Mouse (Mus musculus): ENCODE data around the gene Gm49368. TPM values are rescaled to one million over a fixed set of nuclear protein-coding genes. Genes with fewer than 3 reads are reported as not detected.
A peak's percentile ranks its signal among the peaks of the same experiment; 100 is the strongest.

Gm49368 gene
- polyA plus RNA-seq, 1 experiment: 16.7 TPM

- whole genome bisulfite sequencing: 68% methylated on average over 2 of the region's 2 CpGs
- no peak overlapping the region for H3K4me3 ChIP-seq (replicated peaks; ENCODE audit: control insufficient read depth, low read depth, low read length)
- H3K27ac ChIP-seq (ENCODE audit: control insufficient read depth, insufficient read depth, low read depth, low read length, poor library complexity): no peak overlapping the region
- peaks cover 10% of the 10 kb centered on the region for H3K4me1 ChIP-seq (ENCODE audit: control insufficient read depth, insufficient read depth, low read length)
- TF ChIP-seq POLR2A (IDR thresholded peaks at IDR 0.05; ENCODE audit: borderline replicate concordance, control insufficient read depth, low read depth, low read length) (no peak), CTCF (IDR thresholded peaks at IDR 0.05; ENCODE audit: control insufficient read depth, insufficient read depth, low read length) (no peak)
Measured at GRCm38 (mm10) chr7:128045640-128046039, 16.8 kb upstream of the Gm49368 start.

DNA sequence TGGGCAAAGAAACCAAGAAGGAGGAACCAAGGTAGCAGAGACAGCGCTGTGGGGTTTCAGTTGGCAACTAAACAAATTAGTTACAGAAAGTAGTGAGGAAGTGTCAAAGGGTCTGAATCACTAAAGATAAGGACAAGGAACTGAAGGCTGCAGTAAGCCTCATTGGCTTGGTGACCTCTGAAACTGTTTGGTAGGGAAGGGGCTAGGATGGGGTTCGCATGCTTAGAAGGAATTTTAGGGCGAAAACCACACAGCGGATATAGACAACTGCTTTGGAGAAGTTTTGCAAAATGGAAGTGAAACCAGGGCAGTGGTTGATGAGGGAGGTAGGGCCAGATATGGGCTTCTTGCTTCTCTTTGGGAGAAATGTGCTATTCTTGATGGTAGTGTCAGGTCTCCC, 13.7 kb upstream of the Gm49368 start:
- Histone ChIP-seq H3K4me3 (replicated peaks; ENCODE audit: control insufficient read depth, low read depth, low read length) (no peak overlapping the region), H3K27ac (ENCODE audit: control insufficient read depth, insufficient read depth, low read depth, low read length, poor library complexity) (peak overlapping the region; percentile 78; the same call in 1 of the 2 replicates), H3K4me1 (ENCODE audit: control insufficient read depth, insufficient read depth, low read length) (peaks cover 16% of the 10 kb centered on the region)
- TF ChIP-seq POLR2A (IDR thresholded peaks at IDR 0.05; ENCODE audit: borderline replicate concordance, control insufficient read depth, low read depth, low read length) (no peak), CTCF (IDR thresholded peaks at IDR 0.05; ENCODE audit: control insufficient read depth, insufficient read depth, low read length) (no peak)
- 4% methylated on average over 4 of the region's 4 CpGs for WGBS

DNA sequence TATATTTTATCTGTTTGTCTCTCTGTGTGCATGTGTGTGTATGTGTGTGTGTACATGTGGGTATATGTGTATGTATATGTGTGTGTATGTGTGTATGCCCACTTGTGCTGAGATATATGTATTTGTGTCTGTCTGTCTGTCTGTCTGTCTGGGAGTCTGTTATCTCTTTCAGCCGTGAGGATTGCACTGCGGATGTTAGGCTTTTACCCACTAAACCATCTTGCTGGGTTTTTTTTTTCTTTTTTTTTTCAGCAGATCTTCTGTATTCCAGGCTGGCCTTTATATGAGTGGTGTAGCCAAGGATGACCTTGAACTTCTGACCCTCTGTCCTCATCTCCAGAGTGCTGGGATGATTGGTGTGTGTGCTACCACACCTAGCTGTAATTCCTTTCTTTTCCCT, 13.2 kb upstream of the Gm49368 start:
- peak overlapping the region; percentile 23; the same call in 1 of the 2 replicates for H3K27ac ChIP-seq (ENCODE audit: control insufficient read depth, insufficient read depth, low read depth, low read length, poor library complexity)
- TF ChIP-seq CTCF (IDR thresholded peaks at IDR 0.05; ENCODE audit: control insufficient read depth, insufficient read depth, low read length) (no peak), POLR2A (IDR thresholded peaks at IDR 0.05; ENCODE audit: borderline replicate concordance, control insufficient read depth, low read depth, low read length) (no peak)
- H3K4me3 ChIP-seq (replicated peaks; ENCODE audit: control insufficient read depth, low read depth, low read length): no peak overlapping the region
- H3K4me1 ChIP-seq (ENCODE audit: control insufficient read depth, insufficient read depth, low read length): peaks cover 16% of the 10 kb centered on the region
- 0% methylated on average over 2 of the region's 2 CpGs for WGBS

GRCm38 (mm10) chr7:128050739-128051138, 11.7 kb upstream of the Gm49368 start:
- 11% methylated on average over 4 of the region's 4 CpGs for whole genome bisulfite sequencing
- Histone ChIP-seq H3K27ac (ENCODE audit: control insufficient read depth, insufficient read depth, low read depth, low read length, poor library complexity) (peak overlapping the region; percentile 67), H3K4me1 (ENCODE audit: control insufficient read depth, insufficient read depth, low read length) (peaks cover 16% of the 10 kb centered on the region), H3K4me3 (replicated peaks; ENCODE audit: control insufficient read depth, low read depth, low read length) (no peak overlapping the region)
- TF ChIP-seq CTCF (IDR thresholded peaks at IDR 0.05; ENCODE audit: control insufficient read depth, insufficient read depth, low read length) (no peak), POLR2A (IDR thresholded peaks at IDR 0.05; ENCODE audit: borderline replicate concordance, control insufficient read depth, low read depth, low read length) (no peak)

- TF ChIP-seq CTCF (IDR thresholded peaks at IDR 0.05; ENCODE audit: control insufficient read depth, insufficient read depth, low read length) (no peak), POLR2A (IDR thresholded peaks at IDR 0.05; ENCODE audit: borderline replicate concordance, control insufficient read depth, low read depth, low read length) (no peak)
- 20% methylated on average over 5 of the region's 5 CpGs for WGBS
- no peak overlapping the region for H3K4me3 ChIP-seq (replicated peaks; ENCODE audit: control insufficient read depth, low read depth, low read length)
- peaks cover 21% of the 10 kb centered on the region for H3K4me1 ChIP-seq (ENCODE audit: control insufficient read depth, insufficient read depth, low read length)
- no peak overlapping the region for H3K27ac ChIP-seq (ENCODE audit: control insufficient read depth, insufficient read depth, low read depth, low read length, poor library complexity)
Measured at GRCm38 (mm10) chr7:128053061-128053460, 9.4 kb upstream of the Gm49368 start.

GRCm38 (mm10) chr7:128056917-128057444, 5.5 kb upstream of the Gm49368 start:
- TF ChIP-seq POLR2A (IDR thresholded peaks at IDR 0.05; ENCODE audit: borderline replicate concordance, control insufficient read depth, low read depth, low read length) (no peak), CTCF (IDR thresholded peaks at IDR 0.05; ENCODE audit: control insufficient read depth, insufficient read depth, low read length) (no peak)
- H3K4me1 ChIP-seq (ENCODE audit: control insufficient read depth, insufficient read depth, low read length): peaks cover 10% of the 10 kb centered on the region
- no peak overlapping the region for H3K27ac ChIP-seq (ENCODE audit: control insufficient read depth, insufficient read depth, low read depth, low read length, poor library complexity)
- WGBS: 52% methylated on average over 3 of the region's 3 CpGs
- H3K4me3 ChIP-seq (replicated peaks; ENCODE audit: control insufficient read depth, low read depth, low read length): no peak overlapping the region

DNA sequence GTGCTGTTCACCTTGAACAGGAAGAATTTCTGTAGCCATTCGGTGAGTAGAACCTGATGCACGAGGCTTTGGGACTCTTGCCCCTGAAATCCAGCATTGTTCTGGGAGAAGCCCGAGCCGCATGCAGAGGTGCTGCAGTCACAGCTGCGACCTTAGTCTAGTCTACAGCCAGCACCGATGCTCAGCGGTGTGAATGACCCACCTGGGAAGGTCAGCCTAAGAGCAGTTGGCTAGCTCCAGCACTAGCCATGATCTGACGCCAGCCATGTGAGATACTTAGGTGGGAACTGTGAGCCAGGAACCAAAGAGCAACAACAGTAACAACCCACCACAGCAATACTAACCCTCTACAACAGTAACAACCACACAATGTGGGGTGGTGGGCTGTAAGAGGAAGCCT, 4.6 kb upstream of the Gm49368 start:
- Histone ChIP-seq H3K4me1 (ENCODE audit: control insufficient read depth, insufficient read depth, low read length) (peaks cover 10% of the 10 kb centered on the region), H3K4me3 (replicated peaks; ENCODE audit: control insufficient read depth, low read depth, low read length) (no peak overlapping the region), H3K27ac (ENCODE audit: control insufficient read depth, insufficient read depth, low read depth, low read length, poor library complexity) (peak overlapping the region; percentile 87; the same call in 1 of the 2 replicates)
- TF ChIP-seq CTCF (IDR thresholded peaks at IDR 0.05; ENCODE audit: control insufficient read depth, insufficient read depth, low read length): no peak
- TF ChIP-seq POLR2A (IDR thresholded peaks at IDR 0.05; ENCODE audit: borderline replicate concordance, control insufficient read depth, low read depth, low read length): no peak
- 78% methylated on average over 8 of the region's 8 CpGs for WGBS

- Histone ChIP-seq H3K27ac (ENCODE audit: control insufficient read depth, insufficient read depth, low read depth, low read length, poor library complexity) (peak overlapping the region; percentile 87), H3K4me1 (ENCODE audit: control insufficient read depth, insufficient read depth, low read length) (peaks cover 8% of the 10 kb centered on the region), H3K4me3 (replicated peaks; ENCODE audit: control insufficient read depth, low read depth, low read length) (no peak overlapping the region)
- TF ChIP-seq POLR2A (IDR thresholded peaks at IDR 0.05; ENCODE audit: borderline replicate concordance, control insufficient read depth, low read depth, low read length) (peak; percentile 49; the same call in 1 of the 2 replicates), CTCF (IDR thresholded peaks at IDR 0.05; ENCODE audit: control insufficient read depth, insufficient read depth, low read length) (no peak)
- 4% methylated on average over 7 of the region's 7 CpGs for WGBS
Measured at GRCm38 (mm10) chr7:128058576-128058975, 3.9 kb upstream of the Gm49368 start.

- WGBS: 14% methylated on average over 4 of the region's 4 CpGs
- peak overlapping the region; percentile 70 for H3K27ac ChIP-seq (ENCODE audit: control insufficient read depth, insufficient read depth, low read depth, low read length, poor library complexity)
- peaks cover 8% of the 10 kb centered on the region for H3K4me1 ChIP-seq (ENCODE audit: control insufficient read depth, insufficient read depth, low read length)
- TF ChIP-seq POLR2A (IDR thresholded peaks at IDR 0.05; ENCODE audit: borderline replicate concordance, control insufficient read depth, low read depth, low read length): no peak
- TF ChIP-seq CTCF (IDR thresholded peaks at IDR 0.05; ENCODE audit: control insufficient read depth, insufficient read depth, low read length): no peak
- no peak overlapping the region for H3K4me3 ChIP-seq (replicated peaks; ENCODE audit: control insufficient read depth, low read depth, low read length)
Measured at GRCm38 (mm10) chr7:128059091-128059490, 3.4 kb upstream of the Gm49368 start.
